Mouse (Mus musculus): ENCODE measurements around the gene Myo16. TPM values are rescaled to one million over a fixed set of nuclear protein-coding genes. Genes with fewer than 3 reads are reported as not detected.
A peak's percentile ranks its signal among the peaks of the same experiment; 100 is the strongest.

Myo16 gene
- total RNA-seq, 2 experiments from 2014 or later: 21.0 to 22.7 TPM

GRCm38 (mm10) chr8:10549434-10549833 lies 395.7 kb downstream of the Myo16 start:
- DNase-seq: no peak

GRCm38 (mm10) chr8:10557961-10558360 lies 404.2 kb downstream of the Myo16 start:
- no peak for DNase-seq

GRCm38 (mm10) chr8:10559479-10559878 lies 405.8 kb downstream of the Myo16 start:
- no peak for DNase-seq

- no peak for DNase-seq
These were observed 407.9 kb downstream of the Myo16 start for GRCm38 (mm10) chr8:10561616-10562015.

GRCm38 (mm10) chr8:10562046-10562445 lies 408.3 kb downstream of the Myo16 start:
- no peak for DNase-seq

- DNase-seq: no peak
These were observed 408.9 kb downstream of the Myo16 start for GRCm38 (mm10) chr8:10562636-10563035.

- DNase-seq: no peak
These were observed 411.7 kb downstream of the Myo16 start for GRCm38 (mm10) chr8:10565231-10566029.

GRCm38 (mm10) chr8:10568448-10568847 lies 414.7 kb downstream of the Myo16 start:
- DNase-seq: no peak

- DNase-seq: peak; percentile 68 to 72
These were observed 420.4 kb downstream of the Myo16 start for GRCm38 (mm10) chr8:10574096-10574495.

- DNase-seq: no peak
These were observed 421.5 kb downstream of the Myo16 start for GRCm38 (mm10) chr8:10575244-10575643.

GRCm38 (mm10) chr8:10586956-10587744 lies 433.4 kb downstream of the Myo16 start:
- no peak for DNase-seq

GRCm38 (mm10) chr8:10589422-10589933 lies 435.8 kb downstream of the Myo16 start:
- DNase-seq: no peak

GRCm38 (mm10) chr8:10592917-10593316 lies 439.2 kb downstream of the Myo16 start:
- no peak for DNase-seq

- DNase-seq: no peak
These were observed 442.6 kb downstream of the Myo16 start for GRCm38 (mm10) chr8:10596353-10596752.

GRCm38 (mm10) chr8:10597595-10597994 lies 443.9 kb downstream of the Myo16 start:
- no peak for DNase-seq

- DNase-seq: no peak
These were observed 445.2 kb downstream of the Myo16 start for GRCm38 (mm10) chr8:10598889-10599288.

GRCm38 (mm10) chr8:10606028-10606815 lies 452.5 kb downstream of the Myo16 start:
- DNase-seq: no peak

GRCm38 (mm10) chr8:10606816-10607209 lies 453.1 kb downstream of the Myo16 start:
- no peak for DNase-seq

- no peak for DNase-seq
These were observed 457.9 kb downstream of the Myo16 start for GRCm38 (mm10) chr8:10611636-10612035.

GRCm38 (mm10) chr8:10613371-10613770 lies 459.7 kb downstream of the Myo16 start:
- DNase-seq: no peak

- DNase-seq: no peak
These were observed 466.0 kb downstream of the Myo16 start for GRCm38 (mm10) chr8:10619689-10620088.

GRCm38 (mm10) chr8:10625262-10625661 lies 471.6 kb downstream of the Myo16 start:
- no peak for DNase-seq

GRCm38 (mm10) chr8:10628725-10629124 lies 475.0 kb downstream of the Myo16 start:
- no peak for DNase-seq
